Mouse (Mus musculus) hindlimb bud, embryonic 11.5 days (tissue): Measurements from ENCODE around the gene Ern1.

Experiments
- DNase-seq: peaks from one replicate; pipeline ENCODE4 v3.0.0-alpha.2; 2012; ENCODE audit warnings: low read depth, low spot score; ENCODE audit errors: extremely low spot score

Gene Ern1

GRCm38 (mm10) chr11:106392597-106393330 lies 94.9 kb downstream of the Ern1 start:
- DNase-seq = no peak

- DNase-seq = peak; percentile 81
Observed at GRCm38 (mm10) chr11:106391546-106392188, 96.0 kb downstream of the Ern1 start.

- no peak for DNase-seq
Observed at GRCm38 (mm10) chr11:106390757-106391156, 96.9 kb downstream of the Ern1 start.

- DNase-seq = no peak
Observed at GRCm38 (mm10) chr11:106389611-106390010, 98.0 kb downstream of the Ern1 start.

GRCm38 (mm10) chr11:106387791-106388216 lies 99.8 kb downstream of the Ern1 start, which contains the start of gene Icam2:
Gene Icam2 (minus strand): TSS chr11:106388075.
- no peak for DNase-seq

- DNase-seq = no peak
Observed at GRCm38 (mm10) chr11:106387020-106387419, 100.6 kb downstream of the Ern1 start.

- DNase-seq = no peak
Observed at GRCm38 (mm10) chr11:106386409-106386808, 101.2 kb downstream of the Ern1 start.

- no peak for DNase-seq
Observed at GRCm38 (mm10) chr11:106383051-106383790, 104.4 kb downstream of the Ern1 start.

- no peak for DNase-seq
Observed at GRCm38 (mm10) chr11:106382424-106382823, 105.2 kb downstream of the Ern1 start.

- DNase-seq = no peak
Observed at GRCm38 (mm10) chr11:106381883-106382282, 105.8 kb downstream of the Ern1 start.

- DNase-seq = no peak
Observed at GRCm38 (mm10) chr11:106381011-106381410, 106.6 kb downstream of the Ern1 start.

GRCm38 (mm10) chr11:106374979-106375378 lies 112.7 kb downstream of the Ern1 start:
- DNase-seq = no peak

GRCm38 (mm10) chr11:106374559-106374958 lies 113.1 kb downstream of the Ern1 start:
- no peak for DNase-seq

- DNase-seq = no peak
Observed at GRCm38 (mm10) chr11:106373998-106374397, 113.7 kb downstream of the Ern1 start.

GRCm38 (mm10) chr11:106366316-106366715 lies 121.3 kb downstream of the Ern1 start:
- DNase-seq = peak; percentile 37

GRCm38 (mm10) chr11:106365366-106365765 lies 122.3 kb downstream of the Ern1 start, which contains the start of gene Prr29:
Gene Prr29 (plus strand): TSS chr11:106365472.
- no peak for DNase-seq

GRCm38 (mm10) chr11:106364712-106365111 lies 122.9 kb downstream of the Ern1 start:
- DNase-seq = no peak

GRCm38 (mm10) chr11:106359350-106359749 lies 128.3 kb downstream of the Ern1 start:
- no peak for DNase-seq

GRCm38 (mm10) chr11:106355382-106356128 lies 132.1 kb downstream of the Ern1 start:
- no peak for DNase-seq

GRCm38 (mm10) chr11:106354181-106354580 lies 133.5 kb downstream of the Ern1 start:
- no peak for DNase-seq

- no peak for DNase-seq
Observed at GRCm38 (mm10) chr11:106353188-106353587, 134.5 kb downstream of the Ern1 start, which contains the start of gene Scn4a. Gene Scn4a (minus strand): TSS chr11:106353288.
